Mouse (Mus musculus) macrophage (primary cell): Measurements from ENCODE around the gene Atp6ap1l. TPM values are rescaled to one million over a fixed set of nuclear protein-coding genes. Genes with fewer than 3 reads are reported as not detected.

Experiments used
- H3K27ac ChIP-seq: fragments of 350-480 bp; formaldehyde crosslinking; 2 replicates; pipeline ENCODE4 v1.9.0; 2021
- H3K36me3 ChIP-seq: fragments of 350-480 bp; formaldehyde crosslinking; 2 replicates; pipeline ENCODE4 v1.9.0; 2021; ENCODE audit errors: inconsistent target
- H3K4me3 ChIP-seq: fragments of 350-480 bp; formaldehyde crosslinking; 2 replicates; pipeline ENCODE4 v1.9.0; 2021; ENCODE audit errors: inconsistent target
- H3K79me2 ChIP-seq: fragments of 350-480 bp; formaldehyde crosslinking; 2 replicates; pipeline ENCODE4 v1.9.0; 2021; ENCODE audit errors: inconsistent target
- WGBS: methylation state at CpG from one replicate; pipeline ENCODE4 v1.1.7; 2026; ENCODE audit warnings: inconsistent platforms; ENCODE audit not compliant: missing documents; 5-methylcytosine and 5-hydroxymethylcytosine counted together
- polyA plus RNA-seq: library from polyadenylated mRNA; stranded (reverse); fragments of 250-400 nt; gene quantifications from 3 replicates; pipeline ENCODE4 v1.2.4, GENCODE M21; 2018; ENCODE audit warnings: inconsistent platforms

Gene Atp6ap1l
- polyA plus RNA-seq, 1 experiment from 2014 or later = not detected

- Histone ChIP-seq H3K36me3 (no peaks in the 10 kb centered on the region), H3K27ac (no peak overlapping the region), H3K79me2 (no peaks in the 10 kb centered on the region), H3K4me3 (no peak overlapping the region)
- 82% methylated on average over 5 of the region's 5 CpGs for WGBS
Observed at GRCm38 (mm10) chr13:90852727-90853630, 52.2 kb downstream of the Atp6ap1l start.

GRCm38 (mm10) chr13:90851795-90852194 lies 53.4 kb downstream of the Atp6ap1l start:
- no peak overlapping the region for H3K4me3 ChIP-seq
- H3K36me3 ChIP-seq = no peaks in the 10 kb centered on the region
- H3K27ac ChIP-seq = no peak overlapping the region
- 91% methylated on average over 4 of the region's 4 CpGs for WGBS
- H3K79me2 ChIP-seq = no peaks in the 10 kb centered on the region

- H3K36me3 ChIP-seq = no peaks in the 10 kb centered on the region
- no peaks in the 10 kb centered on the region for H3K79me2 ChIP-seq
- no peak overlapping the region for H3K27ac ChIP-seq
- no peak overlapping the region for H3K4me3 ChIP-seq
Observed at GRCm38 (mm10) chr13:90844191-90844590, 61.0 kb downstream of the Atp6ap1l start.

- H3K79me2 ChIP-seq = no peaks in the 10 kb centered on the region
- no peak overlapping the region for H3K27ac ChIP-seq
- H3K36me3 ChIP-seq = no peaks in the 10 kb centered on the region
- WGBS = 91% methylated on average over 3 of the region's 3 CpGs
- no peak overlapping the region for H3K4me3 ChIP-seq
Observed at GRCm38 (mm10) chr13:90843412-90843811, 61.7 kb downstream of the Atp6ap1l start.

GRCm38 (mm10) chr13:90841213-90841553 lies 64.0 kb downstream of the Atp6ap1l start:
- no peaks in the 10 kb centered on the region for H3K79me2 ChIP-seq
- no peak overlapping the region for H3K27ac ChIP-seq
- 49% methylated on average over 5 of the region's 5 CpGs for WGBS
- no peaks in the 10 kb centered on the region for H3K36me3 ChIP-seq
- H3K4me3 ChIP-seq = no peak overlapping the region

GRCm38 (mm10) chr13:90840530-90841212 lies 64.5 kb downstream of the Atp6ap1l start:
- WGBS = 52% methylated on average over 15 of the region's 15 CpGs
- Histone ChIP-seq H3K79me2 (no peaks in the 10 kb centered on the region), H3K4me3 (no peak overlapping the region), H3K27ac (no peak overlapping the region), H3K36me3 (no peaks in the 10 kb centered on the region)

GRCm38 (mm10) chr13:90833641-90834207 lies 71.4 kb downstream of the Atp6ap1l start:
- H3K4me3 ChIP-seq = no peak overlapping the region
- no peak overlapping the region for H3K27ac ChIP-seq
- WGBS = 80% methylated on average over 7 of the region's 7 CpGs
- H3K79me2 ChIP-seq = no peaks in the 10 kb centered on the region
- H3K36me3 ChIP-seq = no peaks in the 10 kb centered on the region

Other genes with a start within 250 kb of the Atp6ap1l start
- 393 to 651 TPM (median 643 TPM) in 3 replicates for gene Rps23, start 17.6 kb upstream of the Atp6ap1l start, polyA plus RNA-seq